Mouse (Mus musculus): Measurements from ENCODE around the gene Tmem274. TPM values are rescaled to one million over a fixed set of nuclear protein-coding genes. Genes with fewer than 3 reads are reported as not detected.
A peak's percentile ranks its signal among the peaks of the same experiment; 100 is the strongest.

Gene Tmem274
- polyA plus RNA-seq, 1 experiment from 2014 or later: not detected

DNA sequence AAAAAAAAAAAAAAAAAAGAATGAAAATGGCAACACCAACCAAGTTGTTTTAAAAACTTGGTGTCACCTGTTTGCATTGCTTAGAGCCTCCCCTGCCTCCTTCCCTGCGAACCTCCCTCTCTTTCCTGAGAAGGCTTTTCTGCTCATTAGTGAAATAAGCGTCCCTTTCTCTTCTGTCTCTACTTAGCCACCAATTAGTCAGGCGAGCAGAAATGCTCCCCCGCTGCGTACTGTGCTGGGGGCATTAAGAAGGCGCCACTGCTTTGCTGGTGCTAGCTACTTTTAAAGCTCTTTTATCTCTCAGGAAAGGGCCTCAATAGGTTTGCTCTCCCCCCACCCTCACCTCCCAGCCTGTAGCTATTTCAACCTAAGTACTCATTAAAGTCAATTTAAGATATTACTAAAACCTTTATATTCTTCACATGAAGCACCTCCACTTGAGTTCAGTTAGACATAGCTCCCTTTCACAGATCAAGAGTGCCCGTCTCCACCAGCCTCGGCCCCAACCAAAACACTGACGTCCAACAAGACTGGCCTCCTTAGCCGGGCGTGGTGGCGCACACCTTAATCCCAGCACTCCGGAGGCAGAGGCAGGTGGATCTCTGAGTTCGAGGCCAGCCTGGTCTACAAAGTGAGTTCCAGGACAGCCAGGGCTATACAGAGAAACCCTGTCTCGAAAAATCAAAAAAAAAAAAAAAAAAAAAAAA lies 28.2 kb downstream of the Tmem274 start:
- H3K27ac ChIP-seq (ENCODE audit: low read depth, low read length): no peak overlapping the region
- ATAC-seq (ENCODE audit: insufficient read depth, low FRiP score, low TSS enrichment): no peak

DNA sequence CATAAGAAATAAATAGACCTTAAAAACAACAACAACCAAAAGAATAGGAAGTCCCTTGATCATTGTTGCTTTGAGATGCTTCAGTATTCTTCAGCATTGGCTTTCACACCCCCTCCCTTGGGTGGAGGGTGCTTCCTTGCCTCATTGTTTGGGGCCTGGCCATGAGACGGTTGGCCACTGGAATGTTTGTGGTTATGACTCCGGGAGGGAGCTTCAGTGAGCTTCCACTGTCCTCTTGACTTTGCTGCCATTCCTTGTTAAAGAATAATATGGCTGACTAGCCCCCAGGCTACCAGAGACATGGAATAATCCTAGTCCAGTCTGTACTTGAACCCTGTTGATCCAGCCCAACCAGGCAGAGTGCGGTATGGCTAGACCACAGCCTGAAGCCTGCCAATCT lies 29.7 kb downstream of the Tmem274 start:
- no peak overlapping the region for H3K9ac ChIP-seq (ENCODE audit: low read length)
- no peak overlapping the region for H3K4me2 ChIP-seq (ENCODE audit: low read depth)
- no peaks in the 10 kb centered on the region for H3K36me3 ChIP-seq (ENCODE audit: control insufficient read depth, insufficient read depth, low read length)
- no peak overlapping the region for H3K4me3 ChIP-seq (ENCODE audit: low read depth, low read length)
- no peak for ATAC-seq (ENCODE audit: insufficient read depth, low FRiP score, low TSS enrichment)
- H3K4me1 ChIP-seq (ENCODE audit: control insufficient read depth, insufficient read depth, low read length): no peaks in the 10 kb centered on the region
- no peaks in the 10 kb centered on the region for H3K9me3 ChIP-seq (ENCODE audit: control insufficient read depth, low read length)
- no peaks in the 10 kb centered on the region for H3K27me3 ChIP-seq (ENCODE audit: control insufficient read depth, insufficient read depth, low read length)
- H3K27ac ChIP-seq (ENCODE audit: low read depth, low read length): no peak overlapping the region
- WGBS: 71% methylated on average over 3 of the region's 3 CpGs
- DNase-seq (ENCODE audit: low spot score): no peak

More for the DNA sequence above, 28.2 kb downstream of the Tmem274 start:
- Histone ChIP-seq H3K9ac (ENCODE audit: low read length) (no peak overlapping the region), H3K36me3 (ENCODE audit: control insufficient read depth, insufficient read depth, low read length) (no peaks in the 10 kb centered on the region), H3K4me1 (ENCODE audit: control insufficient read depth, insufficient read depth, low read length) (no peaks in the 10 kb centered on the region), H3K27me3 (ENCODE audit: control insufficient read depth, insufficient read depth, low read length) (no peaks in the 10 kb centered on the region), H3K4me2 (ENCODE audit: low read depth) (no peak overlapping the region), H3K4me3 (ENCODE audit: low read depth, low read length) (no peak overlapping the region), H3K9me3 (ENCODE audit: control insufficient read depth, low read length) (no peaks in the 10 kb centered on the region)
- no peak for DNase-seq (ENCODE audit: low spot score)
- WGBS: 63% methylated on average over 14 of the region's 15 CpGs

DNA sequence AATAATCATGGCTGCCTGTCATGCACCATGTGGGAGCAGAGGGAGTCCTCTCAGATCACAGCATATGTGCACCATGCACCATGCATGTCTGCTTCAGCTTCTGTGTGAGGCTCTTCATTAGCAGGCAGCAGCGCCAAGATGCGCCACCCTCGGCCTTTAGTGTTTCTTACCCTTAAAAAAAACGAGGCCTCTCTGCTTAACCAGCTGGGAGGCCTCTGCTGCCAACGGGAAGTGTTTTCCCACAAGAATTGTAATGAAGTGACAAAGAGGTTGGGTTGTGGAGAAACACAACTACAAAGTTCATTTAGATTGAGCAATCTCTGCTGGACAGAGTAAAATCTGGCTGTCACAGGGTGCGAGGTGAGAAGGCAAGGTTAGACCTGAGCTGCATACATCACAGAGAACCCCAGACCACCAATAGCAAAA lies 34.1 kb downstream of the Tmem274 start:
- DNase-seq (ENCODE audit: low spot score): no peak
- H3K36me3 ChIP-seq (ENCODE audit: control insufficient read depth, insufficient read depth, low read length): no peaks in the 10 kb centered on the region
- H3K9me3 ChIP-seq (ENCODE audit: control insufficient read depth, low read length): no peaks in the 10 kb centered on the region
- no peaks in the 10 kb centered on the region for H3K27me3 ChIP-seq (ENCODE audit: control insufficient read depth, insufficient read depth, low read length)
- no peak overlapping the region for H3K4me3 ChIP-seq (ENCODE audit: low read depth, low read length)
- 60% methylated on average over 6 of the region's 6 CpGs for WGBS
- ATAC-seq (ENCODE audit: insufficient read depth, low FRiP score, low TSS enrichment): no peak
- no peaks in the 10 kb centered on the region for H3K4me1 ChIP-seq (ENCODE audit: control insufficient read depth, insufficient read depth, low read length)
- no peak overlapping the region for H3K27ac ChIP-seq (ENCODE audit: low read depth, low read length)
- H3K9ac ChIP-seq (ENCODE audit: low read length): no peak overlapping the region
- no peak overlapping the region for H3K4me2 ChIP-seq (ENCODE audit: low read depth)

DNA sequence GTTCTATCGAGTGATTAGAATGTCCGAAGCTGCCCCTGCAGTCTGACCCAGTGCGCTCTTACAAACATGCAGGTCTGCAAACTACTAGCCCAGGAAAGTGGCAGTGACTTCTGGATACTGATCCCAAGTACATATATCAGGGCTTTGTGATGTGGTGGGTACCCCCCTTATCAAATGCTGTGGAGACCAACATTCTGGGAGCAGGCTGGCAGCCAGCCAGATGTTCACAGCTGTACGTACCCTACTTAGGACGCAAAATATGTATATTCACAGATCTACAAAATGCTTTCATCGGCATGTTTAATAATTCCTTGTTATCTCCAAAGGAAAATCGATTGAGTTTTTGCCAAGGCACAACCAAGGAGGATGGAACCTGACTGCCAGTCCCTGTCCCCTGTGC lies 34.9 kb downstream of the Tmem274 start:
- Histone ChIP-seq H3K27ac (ENCODE audit: low read depth, low read length) (no peak overlapping the region), H3K4me3 (ENCODE audit: low read depth, low read length) (no peak overlapping the region), H3K4me2 (ENCODE audit: low read depth) (no peak overlapping the region), H3K27me3 (ENCODE audit: control insufficient read depth, insufficient read depth, low read length) (no peaks in the 10 kb centered on the region), H3K4me1 (ENCODE audit: control insufficient read depth, insufficient read depth, low read length) (no peaks in the 10 kb centered on the region), H3K9ac (ENCODE audit: low read length) (no peak overlapping the region), H3K9me3 (ENCODE audit: control insufficient read depth, low read length) (no peaks in the 10 kb centered on the region), H3K36me3 (ENCODE audit: control insufficient read depth, insufficient read depth, low read length) (no peaks in the 10 kb centered on the region)
- DNase-seq (ENCODE audit: low spot score) (no peak), ATAC-seq (ENCODE audit: insufficient read depth, low FRiP score, low TSS enrichment) (no peak)
- WGBS: 91% methylated on average over 7 of the region's 7 CpGs

DNA sequence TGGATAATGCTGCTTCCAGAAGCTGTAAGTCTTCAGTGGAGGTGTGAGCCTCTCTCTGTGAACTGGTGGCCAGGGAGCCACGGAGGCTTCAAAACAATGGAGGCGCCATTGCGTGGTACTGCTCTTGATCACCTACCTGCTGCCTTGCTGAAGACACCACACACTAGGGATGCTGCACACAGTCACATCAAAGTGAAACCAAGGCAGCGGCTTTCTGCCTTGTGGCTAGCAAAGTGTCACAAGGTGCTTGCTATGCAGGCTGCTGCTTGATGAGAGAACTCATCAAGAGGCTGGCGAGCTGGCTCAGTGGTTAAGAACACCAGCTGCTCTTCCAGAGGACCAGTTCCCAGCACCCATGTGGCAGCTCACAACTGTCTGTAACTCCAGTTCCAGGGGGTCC lies 38.5 kb downstream of the Tmem274 start:
- H3K27me3 ChIP-seq (ENCODE audit: control insufficient read depth, insufficient read depth, low read length): no peaks in the 10 kb centered on the region
- no peak for DNase-seq (ENCODE audit: low spot score)
- H3K27ac ChIP-seq (ENCODE audit: low read depth, low read length): no peak overlapping the region
- H3K4me2 ChIP-seq (ENCODE audit: low read depth): no peak overlapping the region
- no peak overlapping the region for H3K4me3 ChIP-seq (ENCODE audit: low read depth, low read length)
- no peaks in the 10 kb centered on the region for H3K36me3 ChIP-seq (ENCODE audit: control insufficient read depth, insufficient read depth, low read length)
- H3K9ac ChIP-seq (ENCODE audit: low read length): no peak overlapping the region
- H3K9me3 ChIP-seq (ENCODE audit: control insufficient read depth, low read length): no peaks in the 10 kb centered on the region
- peaks cover 11% of the 10 kb centered on the region for H3K4me1 ChIP-seq (ENCODE audit: control insufficient read depth, insufficient read depth, low read length)
- ATAC-seq (ENCODE audit: insufficient read depth, low FRiP score, low TSS enrichment): no peak
- WGBS: 86% methylated on average over 5 of the region's 5 CpGs

DNA sequence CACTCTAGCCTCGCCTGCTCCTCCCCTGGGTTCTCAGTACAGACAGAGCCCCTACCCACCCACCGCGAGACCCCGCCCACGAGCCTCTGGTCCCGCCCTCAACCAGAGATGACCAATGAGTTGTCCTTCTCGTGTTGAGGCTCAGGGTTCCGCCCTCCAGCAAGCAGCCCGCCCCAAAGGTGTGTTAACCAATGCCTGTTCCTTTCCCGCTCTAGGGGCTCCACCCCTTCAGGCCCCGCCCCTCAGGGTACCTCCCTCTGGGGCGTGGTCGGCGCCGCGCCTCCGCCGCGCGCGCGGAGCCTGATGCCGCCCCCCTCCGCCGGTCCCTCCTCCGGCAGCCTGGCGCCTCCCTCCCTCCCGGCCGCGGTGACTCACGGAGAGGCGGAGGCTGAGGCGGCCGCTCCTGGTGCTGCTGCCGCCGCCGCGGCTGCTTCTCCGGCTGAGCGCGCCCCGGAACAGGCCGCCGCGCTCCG lies 40.7 kb downstream of the Tmem274 start, which contains the start of gene Ctnnbip1:
TSS of gene Ctnnbip1 (plus strand) at position 369 of the 473 bp plus-strand sequence.
- Histone ChIP-seq H3K4me3 (ENCODE audit: low read depth, low read length) (peak within 1 kb of the TSS; percentile 91), H3K27me3 (ENCODE audit: control insufficient read depth, insufficient read depth, low read length) (no peaks in the 10 kb centered on the region), H3K27ac (ENCODE audit: low read depth, low read length) (no peak within 1 kb of the TSS; the same call in 1 of the 2 replicates), H3K4me2 (ENCODE audit: low read depth) (peak within 1 kb of the TSS; percentile 92), H3K9ac (ENCODE audit: low read length) (peak within 1 kb of the TSS; percentile 88), H3K36me3 (ENCODE audit: control insufficient read depth, insufficient read depth, low read length) (no peaks in the 10 kb centered on the region), H3K4me1 (ENCODE audit: control insufficient read depth, insufficient read depth, low read length) (peaks cover 11% of the 10 kb centered on the region), H3K9me3 (ENCODE audit: control insufficient read depth, low read length) (no peaks in the 10 kb centered on the region)
- ATAC-seq (ENCODE audit: insufficient read depth, low FRiP score, low TSS enrichment): peak; percentile 99
- DNase-seq (ENCODE audit: low spot score): peak; percentile 99
- 0% methylated on average over 39 of the region's 46 CpGs for WGBS

DNA sequence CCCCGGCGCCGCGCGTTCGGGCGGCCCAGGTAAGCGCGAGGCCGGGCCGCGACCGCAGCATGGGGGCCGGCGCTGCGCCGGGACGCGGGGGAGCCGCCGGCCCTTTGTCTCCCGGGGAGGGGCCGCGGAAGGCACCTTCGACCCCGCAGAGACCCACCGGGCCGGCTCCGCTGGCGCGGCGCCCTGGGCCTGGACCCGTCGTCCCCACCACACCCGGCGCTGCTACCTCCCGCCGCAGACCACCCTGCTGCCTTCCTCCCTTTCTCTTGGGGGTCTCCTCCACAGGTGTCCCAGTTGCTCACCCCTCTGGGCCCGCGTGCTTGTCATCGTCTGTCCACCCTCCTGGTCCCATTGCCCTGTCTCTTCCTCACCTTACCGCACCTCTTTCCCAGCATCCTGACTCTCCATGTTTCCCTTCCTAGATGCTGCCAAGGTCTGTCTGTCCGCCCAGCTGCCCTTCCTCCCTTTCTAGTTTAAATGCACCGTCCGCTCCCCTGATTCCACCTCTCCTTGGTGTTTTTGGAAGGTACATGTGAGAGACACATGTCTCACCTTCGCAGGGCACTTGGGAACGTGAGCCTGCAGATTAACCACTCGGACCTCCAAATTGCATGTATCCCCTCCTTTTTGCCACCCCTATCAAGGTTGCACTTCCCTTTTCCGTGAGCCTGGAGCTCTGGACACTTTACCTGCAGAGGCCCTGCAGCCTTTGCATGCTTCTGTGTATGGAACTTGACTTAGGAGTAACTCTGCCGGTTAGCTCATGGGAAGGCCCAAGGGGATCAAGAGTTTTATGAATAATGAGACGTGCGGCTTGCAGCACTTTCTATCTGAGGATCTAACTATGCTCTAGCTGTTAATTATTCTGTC lies 41.4 kb downstream of the Tmem274 start:
- peak; percentile 35 for ATAC-seq (ENCODE audit: insufficient read depth, low FRiP score, low TSS enrichment)
- H3K27ac ChIP-seq (ENCODE audit: low read depth, low read length): no peak overlapping the region; the same call in 1 of the 2 replicates

DNA sequence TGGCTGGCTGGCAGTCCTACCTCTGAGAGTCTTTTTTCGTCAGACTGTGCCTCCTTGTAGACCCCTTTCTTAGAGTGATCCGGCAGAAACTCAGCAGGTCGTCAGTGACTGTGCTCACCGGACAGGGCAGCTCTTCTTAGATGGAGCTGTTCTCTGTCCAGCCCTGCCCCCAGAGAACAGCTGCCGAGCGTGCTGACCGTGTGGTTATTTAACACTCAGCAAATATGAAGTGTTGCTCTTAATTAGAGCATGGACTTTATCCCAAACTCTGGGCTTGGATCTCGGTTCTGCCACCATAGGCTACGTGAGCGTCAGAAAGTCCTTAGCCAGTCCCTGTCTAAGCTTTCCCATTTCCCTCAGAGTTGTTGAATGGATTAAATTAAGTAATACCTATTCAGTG lies 44.1 kb downstream of the Tmem274 start:
- 0 out of 2 replicates have a peak, but pooled peaks cover 2% of the 10 kb centered on the region for H3K36me3 ChIP-seq (ENCODE audit: control insufficient read depth, insufficient read depth, low read length)
- 74% methylated on average over 10 of the region's 10 CpGs for WGBS
- no peak overlapping the region for H3K4me2 ChIP-seq (ENCODE audit: low read depth)
- peaks cover 18% of the 10 kb centered on the region for H3K4me1 ChIP-seq (ENCODE audit: control insufficient read depth, insufficient read depth, low read length)
- ATAC-seq (ENCODE audit: insufficient read depth, low FRiP score, low TSS enrichment) (no peak), DNase-seq (ENCODE audit: low spot score) (no peak)
- no peaks in the 10 kb centered on the region for H3K9me3 ChIP-seq (ENCODE audit: control insufficient read depth, low read length)
- no peak overlapping the region for H3K4me3 ChIP-seq (ENCODE audit: low read depth, low read length)
- H3K9ac ChIP-seq (ENCODE audit: low read length): no peak overlapping the region
- H3K27ac ChIP-seq (ENCODE audit: low read depth, low read length): no peak overlapping the region
- H3K27me3 ChIP-seq (ENCODE audit: control insufficient read depth, insufficient read depth, low read length): no peaks in the 10 kb centered on the region

More for the DNA sequence above, 41.4 kb downstream of the Tmem274 start:
- Histone ChIP-seq H3K9ac (ENCODE audit: low read length) (peak overlapping the region; percentile 88), H3K36me3 (ENCODE audit: control insufficient read depth, insufficient read depth, low read length) (no peaks in the 10 kb centered on the region), H3K4me1 (ENCODE audit: control insufficient read depth, insufficient read depth, low read length) (peaks cover 11% of the 10 kb centered on the region), H3K4me2 (ENCODE audit: low read depth) (peak overlapping the region; percentile 92), H3K4me3 (ENCODE audit: low read depth, low read length) (peak overlapping the region; percentile 91), H3K9me3 (ENCODE audit: control insufficient read depth, low read length) (no peaks in the 10 kb centered on the region), H3K27me3 (ENCODE audit: control insufficient read depth, insufficient read depth, low read length) (no peaks in the 10 kb centered on the region)
- WGBS: 5% methylated on average over 35 of the region's 52 CpGs
- DNase-seq (ENCODE audit: low spot score): no peak
